Mouse (Mus musculus) bone marrow, adult 2 months (tissue): ENCODE data around the gene Rpp25l.

Source experiments
- CTCF ChIP-seq: fragments of 200-500 bp; IDR thresholded peaks from 2 replicates; pipeline ENCODE4 v1.5.1; 2011; ENCODE audit warnings: low read length, control low read depth; ENCODE audit not compliant: control insufficient read depth, insufficient read depth
- POLR2A ChIP-seq: fragments of 200-500 bp; IDR thresholded peaks from 2 replicates; pipeline ENCODE4 v1.6.1; 2011; ENCODE audit warnings: low read depth, mild to moderate bottlenecking, control low read depth, low read length, borderline replicate concordance; ENCODE audit not compliant: control insufficient read depth

GRCm38 (mm10) chr4:41677006-41677629 lies 36.2 kb downstream of the Rpp25l start:
- TF ChIP-seq POLR2A (no peak), CTCF (no peak)
